Mouse (Mus musculus): ENCODE results near the gene Gp5.
"Not testable (repeated sequence)": the region's sequence is repeated elsewhere in the genome, so short reads cannot be mapped to it uniquely, and the experiment has no call there.

Gene Gp5

DNA sequence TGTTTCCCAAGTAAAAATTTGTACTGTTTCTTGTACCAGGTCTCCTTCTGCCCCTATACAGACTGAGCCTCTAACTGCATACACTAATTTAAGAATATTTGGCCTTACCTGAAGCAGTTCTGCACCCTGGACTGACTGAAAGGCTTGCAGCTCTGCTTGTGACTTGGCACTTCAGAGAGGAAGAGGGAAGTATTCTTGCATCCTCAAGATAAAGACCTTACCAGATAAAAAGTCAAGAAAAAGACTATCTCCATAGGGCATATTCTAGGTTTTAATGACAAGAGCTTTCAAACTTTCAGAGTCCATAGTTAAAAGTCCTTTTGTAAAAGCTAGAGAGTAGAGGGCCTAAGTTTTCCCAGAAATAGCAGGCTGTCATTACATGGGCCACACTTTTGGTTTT, at the start of gene Gp5:
TSS of gene Gp5 (minus strand) at position 133 of the 400 bp plus-strand sequence.
- no peak for DNase-seq

GRCm38 (mm10) chr16:30353489-30353888, 42.9 kb upstream of the Gp5 start:
- DNase-seq: not testable (repeated sequence)

DNA sequence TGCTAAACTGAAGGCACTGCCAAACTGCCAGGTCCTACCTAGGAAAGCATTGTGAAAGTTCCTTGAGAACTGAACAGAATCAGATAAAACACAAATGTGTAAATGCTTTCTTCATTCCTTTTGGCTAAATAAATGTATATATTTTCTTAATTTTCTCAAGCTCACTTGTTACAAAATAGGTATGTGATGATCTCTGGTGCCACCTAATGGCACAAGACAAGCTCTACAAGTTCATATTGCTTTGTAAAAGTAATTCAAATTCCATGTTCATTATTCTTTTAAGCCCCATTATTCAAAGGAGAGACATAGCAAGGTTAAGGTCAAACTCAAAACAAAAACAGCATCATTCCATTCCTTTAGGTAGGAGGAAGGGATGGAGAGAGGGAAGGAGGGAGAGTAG, 3.7 kb upstream of the Gp5 start:
- no peak for DNase-seq

- no peak for DNase-seq
Observed at GRCm38 (mm10) chr16:30310171-30310515, 436 bp downstream of the Gp5 start.

- DNase-seq: peak; percentile 48
Observed at GRCm38 (mm10) chr16:30309395-30310170, 996 bp downstream of the Gp5 start.

DNA sequence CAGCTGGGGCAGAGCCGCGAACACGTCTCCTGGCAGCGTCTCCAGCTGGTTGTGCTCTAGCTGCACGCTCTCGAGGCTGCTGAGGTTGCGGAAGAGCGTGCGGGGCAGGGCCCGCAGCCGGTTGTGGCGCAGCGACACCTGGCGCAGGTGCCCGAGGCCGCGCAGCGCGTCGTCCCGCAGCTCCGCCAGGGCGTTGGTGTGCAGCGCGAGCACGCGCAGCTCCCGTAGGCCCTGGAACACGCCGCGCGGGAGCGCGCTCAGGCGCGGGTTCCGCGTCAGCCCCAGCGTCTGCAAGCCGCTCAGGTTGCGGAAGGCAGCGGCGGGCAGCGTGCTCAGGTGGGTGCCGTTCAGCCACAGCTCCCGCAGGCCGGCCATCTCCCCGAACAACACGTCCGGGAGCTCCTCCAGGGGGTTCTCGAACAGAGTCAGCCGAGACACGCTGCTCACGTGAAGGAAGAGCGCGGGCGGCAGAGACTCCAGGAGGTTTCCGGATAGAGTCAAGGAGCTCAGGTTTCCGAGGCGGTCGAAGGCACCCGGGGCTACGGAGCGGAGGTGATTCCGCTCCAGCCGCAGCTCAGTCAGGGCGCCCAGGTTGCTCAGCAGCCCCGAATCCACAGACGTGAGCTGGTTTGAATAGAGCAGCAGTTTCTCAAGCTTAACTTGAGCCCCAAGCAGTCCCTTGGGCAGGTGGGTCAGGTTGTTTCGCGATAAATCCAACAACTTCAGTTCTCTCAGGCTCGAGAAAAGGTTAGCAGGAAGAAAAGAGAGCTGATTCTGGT, 1.8 kb downstream of the Gp5 start:
- peak; percentile 85 for DNase-seq

DNA sequence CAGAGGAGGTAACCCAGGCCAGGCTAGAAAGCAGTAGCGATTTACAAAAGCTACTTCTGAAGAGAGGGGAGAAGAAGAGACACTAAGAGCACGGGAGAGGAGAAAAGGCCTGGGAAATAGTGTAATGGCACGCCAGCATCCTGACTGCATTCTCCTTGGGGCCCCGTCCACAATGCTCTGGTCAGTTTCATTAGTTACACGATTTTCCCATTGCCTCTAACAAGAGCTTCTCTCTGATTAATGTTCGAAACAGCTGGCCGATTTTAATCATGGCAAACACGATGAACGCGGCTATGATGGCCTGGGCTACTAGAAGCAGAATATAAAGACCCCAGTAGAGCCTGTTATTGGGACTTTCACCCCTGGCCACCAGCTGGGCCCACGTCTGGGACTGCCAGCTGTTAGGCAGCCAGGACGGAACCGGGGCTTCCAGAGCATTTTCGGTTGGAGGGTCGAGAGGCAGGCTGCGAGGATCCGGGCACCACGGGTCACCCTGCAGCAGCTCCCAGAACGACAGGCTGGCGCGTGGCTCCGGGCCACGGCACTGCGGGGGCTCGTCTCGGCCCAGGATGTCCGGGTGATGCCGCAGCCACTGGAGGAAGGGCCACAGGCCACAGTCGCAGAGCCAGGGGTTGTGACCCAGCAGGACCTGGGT, 2.5 kb downstream of the Gp5 start:
- DNase-seq: no peak

- no peak for DNase-seq
Observed at GRCm38 (mm10) chr16:30307306-30307705, 3.3 kb downstream of the Gp5 start.

DNA sequence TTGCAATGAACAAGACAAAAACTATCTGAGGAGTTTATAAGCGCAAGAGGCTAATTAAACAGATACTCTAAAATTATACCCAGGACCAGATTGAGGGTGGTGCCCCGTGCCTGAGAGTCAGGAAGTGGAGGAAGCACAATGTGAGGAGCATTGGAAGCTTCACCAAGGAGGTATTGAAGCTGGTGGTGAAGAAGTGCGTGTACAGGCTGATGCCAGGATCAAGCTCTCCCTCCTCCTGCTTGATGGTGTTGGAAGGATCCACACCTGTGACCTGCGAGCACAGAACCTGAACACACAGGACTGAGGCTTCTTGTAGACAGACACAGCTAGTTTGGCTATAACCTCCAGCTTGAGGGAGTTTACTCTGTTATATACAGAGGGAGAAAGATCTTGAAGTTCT, 4.5 kb downstream of the Gp5 start:
- no peak for DNase-seq

- no peak for DNase-seq
Observed at GRCm38 (mm10) chr16:30304236-30304635, 6.3 kb downstream of the Gp5 start.

- DNase-seq: no peak
Observed at GRCm38 (mm10) chr16:30303411-30303810, 7.2 kb downstream of the Gp5 start.

DNA sequence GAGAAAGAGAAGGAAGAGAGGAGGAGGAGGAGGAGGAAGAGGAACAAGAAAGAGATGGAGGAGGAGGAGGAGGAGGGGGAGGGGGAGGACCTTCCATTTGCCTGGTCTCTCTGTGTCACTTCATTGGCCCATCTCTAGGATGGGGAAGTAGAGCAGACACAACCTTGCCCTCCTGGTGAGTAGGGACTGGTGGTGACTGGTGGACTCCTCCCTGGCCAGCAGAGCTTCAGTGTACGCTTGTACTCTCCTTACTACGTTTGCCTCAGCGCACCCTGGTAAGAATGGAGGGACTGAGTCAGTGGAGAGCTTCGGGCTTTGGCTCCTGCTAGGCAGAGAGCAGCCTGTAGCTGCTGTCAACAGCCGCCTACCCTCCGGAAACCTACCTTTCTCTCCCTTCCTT, 7.9 kb downstream of the Gp5 start:
- no peak for DNase-seq

- no peak for DNase-seq
Observed at GRCm38 (mm10) chr16:30299711-30300277, 10.8 kb downstream of the Gp5 start.

GRCm38 (mm10) chr16:30297450-30297849, 13.1 kb downstream of the Gp5 start:
- no peak for DNase-seq

GRCm38 (mm10) chr16:30296601-30297275, 13.8 kb downstream of the Gp5 start:
- no peak for DNase-seq

DNA sequence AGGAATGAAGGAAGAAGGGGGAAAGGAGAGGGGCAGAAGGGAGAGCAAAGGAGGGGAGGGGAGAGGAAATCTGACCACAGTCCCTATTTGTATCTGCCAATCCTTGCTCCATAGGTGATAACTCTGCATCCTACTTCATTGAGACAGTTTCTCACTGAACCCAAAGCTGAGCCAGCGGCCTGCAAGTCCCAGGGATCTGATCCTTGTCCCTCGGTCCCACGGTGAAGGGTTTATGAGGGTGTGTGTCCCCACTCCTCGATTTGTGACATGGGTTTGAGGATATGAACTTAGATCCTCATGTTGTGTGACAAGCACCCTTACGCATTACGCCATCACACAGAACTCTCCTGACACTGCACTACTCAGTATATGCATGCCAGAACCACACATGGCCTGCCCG, 15.5 kb downstream of the Gp5 start:
- no peak for DNase-seq

DNA sequence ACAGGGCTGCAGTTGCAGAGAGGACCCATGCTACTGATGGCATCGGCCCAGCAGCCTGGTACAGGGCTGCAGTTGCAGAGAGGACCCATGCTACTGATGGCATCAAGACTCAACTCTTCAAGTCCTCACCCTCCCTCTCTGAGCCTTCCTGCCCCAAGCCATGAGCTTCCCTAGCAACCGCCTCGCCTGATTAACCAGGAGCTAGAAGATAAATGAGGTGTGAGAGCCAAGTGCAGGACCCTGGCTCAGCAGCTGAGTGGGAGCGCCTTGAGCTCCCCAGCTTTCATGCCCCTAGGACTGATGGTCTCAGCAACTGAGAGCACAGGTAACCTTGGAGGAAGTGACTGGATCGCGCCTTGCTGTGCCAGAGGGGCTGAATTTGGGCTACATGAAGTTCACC, 20.1 kb downstream of the Gp5 start:
- no peak for DNase-seq

DNA sequence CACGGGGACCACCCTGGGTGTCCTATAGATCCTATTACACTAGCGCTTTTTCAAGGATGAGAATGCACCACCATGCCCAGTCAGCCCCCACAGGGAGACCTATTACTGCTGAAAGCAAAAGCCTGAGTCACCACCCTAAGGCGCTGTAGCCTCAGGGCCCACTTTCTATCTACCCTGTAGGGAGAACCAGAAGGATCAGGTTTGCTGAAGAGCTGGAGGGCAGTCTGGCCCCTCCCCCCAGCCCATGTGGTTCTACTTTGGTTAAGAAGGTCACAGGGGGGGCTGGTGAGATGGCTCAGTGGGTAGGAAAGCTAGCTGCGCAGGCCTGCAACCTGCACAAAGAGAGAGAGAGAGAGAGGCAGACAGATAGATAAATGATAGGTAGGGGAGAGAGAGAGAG, 24.9 kb downstream of the Gp5 start:
- DNase-seq: no peak

DNA sequence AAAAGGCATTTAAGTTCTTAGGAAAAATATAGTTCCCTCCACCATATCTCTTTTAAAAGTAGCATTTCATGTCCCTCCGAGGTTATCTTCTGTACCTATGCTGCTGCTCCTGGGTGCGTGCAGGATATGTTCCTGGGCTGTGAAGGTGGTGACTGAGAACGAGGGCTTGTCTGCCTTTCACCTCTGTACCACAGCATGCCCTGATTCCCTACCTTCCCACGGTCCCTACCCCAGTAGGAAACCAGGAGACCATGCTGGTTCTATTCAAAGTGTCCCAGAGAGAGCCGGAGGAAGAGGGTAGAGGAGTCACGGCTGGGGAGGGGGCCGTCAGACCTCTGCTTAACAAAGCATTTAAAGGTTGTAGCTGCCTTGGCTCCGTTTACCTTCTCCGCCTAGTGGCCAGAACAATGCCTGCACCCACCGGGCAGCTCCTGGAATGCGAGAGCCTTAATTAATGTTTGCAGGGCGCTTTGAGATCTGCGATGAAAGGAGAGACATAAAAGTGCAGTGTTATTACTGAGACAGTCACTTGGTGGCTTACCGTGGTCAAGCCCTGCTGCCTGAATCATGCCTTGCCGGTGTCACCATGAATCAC, 26.7 kb downstream of the Gp5 start:
- no peak for DNase-seq

GRCm38 (mm10) chr16:30282844-30283495, 27.6 kb downstream of the Gp5 start, which contains the start of gene Lrrc15:
Lrrc15 (minus strand) TSS chr16:30283256.
- DNase-seq: no peak

DNA sequence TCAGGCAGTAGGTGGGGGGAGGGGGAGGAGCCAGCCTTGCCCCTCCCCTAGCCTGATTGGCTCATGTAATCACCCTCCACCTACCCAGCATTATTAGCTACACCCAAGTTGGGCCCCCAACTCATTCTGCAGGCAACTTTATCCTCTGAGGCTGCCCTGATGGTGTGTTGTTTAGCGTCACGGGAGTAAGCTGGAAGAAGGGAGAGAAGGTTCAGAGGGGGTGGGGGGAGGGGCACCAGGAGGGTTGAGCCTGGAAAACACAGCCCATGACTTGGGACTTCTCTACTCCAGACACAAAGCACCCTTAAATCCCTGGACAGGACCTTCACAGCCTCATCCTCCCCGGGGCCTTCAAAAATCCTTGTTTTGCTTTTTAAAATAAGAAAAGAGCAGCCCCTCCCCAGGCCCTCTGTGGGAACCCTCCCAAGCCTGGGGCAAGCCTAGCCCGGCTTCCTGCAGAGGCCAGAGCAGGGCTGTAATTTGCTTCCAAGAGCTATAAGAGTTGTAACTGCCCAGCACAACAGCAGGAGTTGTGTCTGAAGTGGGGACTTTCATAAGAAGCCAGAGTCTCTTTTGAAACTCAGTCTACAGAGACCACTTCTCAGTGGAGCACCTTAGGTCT, 29.8 kb downstream of the Gp5 start:
- no peak for DNase-seq
